Mouse (Mus musculus) right cerebral cortex, adult 18-20 months (tissue): ENCODE measurements around the gene Sec22a.

Experiments used
- DNase-seq: peaks from one replicate; pipeline ENCODE4 v3.0.0; 2022; ENCODE audit warnings: mixed read lengths

Sec22a gene

GRCm38 (mm10) chr16:35309634-35310033 is 54.1 kb downstream of the Sec22a start:
- no peak for DNase-seq

- DNase-seq, result no peak
These were observed 55.1 kb downstream of the Sec22a start for GRCm38 (mm10) chr16:35308486-35309143.

GRCm38 (mm10) chr16:35308016-35308415 is 55.7 kb downstream of the Sec22a start:
- no peak for DNase-seq

- DNase-seq, result no peak
These were observed 56.4 kb downstream of the Sec22a start for GRCm38 (mm10) chr16:35307331-35307730.

- DNase-seq, result no peak
These were observed 57.1 kb downstream of the Sec22a start for GRCm38 (mm10) chr16:35306631-35307030.

- no peak for DNase-seq
These were observed 58.5 kb downstream of the Sec22a start for GRCm38 (mm10) chr16:35305226-35305625.

- no peak for DNase-seq
These were observed 59.3 kb downstream of the Sec22a start for GRCm38 (mm10) chr16:35304416-35304815.

- DNase-seq, result no peak
These were observed 60.0 kb downstream of the Sec22a start for GRCm38 (mm10) chr16:35303721-35304120.

GRCm38 (mm10) chr16:35302441-35303280 is 61.1 kb downstream of the Sec22a start:
- no peak for DNase-seq

GRCm38 (mm10) chr16:35300156-35300555 is 63.6 kb downstream of the Sec22a start:
- DNase-seq, result no peak

- DNase-seq, result no peak
These were observed 65.9 kb downstream of the Sec22a start for GRCm38 (mm10) chr16:35297786-35298185.

GRCm38 (mm10) chr16:35287244-35287643 is 76.5 kb downstream of the Sec22a start:
- DNase-seq, result no peak

GRCm38 (mm10) chr16:35285821-35286220 is 77.9 kb downstream of the Sec22a start:
- no peak for DNase-seq

- DNase-seq, result no peak
These were observed 81.3 kb downstream of the Sec22a start for GRCm38 (mm10) chr16:35282456-35282855.

- no peak for DNase-seq
These were observed 85.6 kb downstream of the Sec22a start for GRCm38 (mm10) chr16:35278166-35278565.

GRCm38 (mm10) chr16:35272417-35272816 is 91.3 kb downstream of the Sec22a start:
- DNase-seq, result no peak

- no peak for DNase-seq
These were observed 92.1 kb downstream of the Sec22a start for GRCm38 (mm10) chr16:35271572-35271971.

GRCm38 (mm10) chr16:35270945-35271344 is 92.8 kb downstream of the Sec22a start:
- no peak for DNase-seq

- peak; percentile 88 for DNase-seq
These were observed 93.3 kb downstream of the Sec22a start for GRCm38 (mm10) chr16:35270353-35270934.
